Mouse (Mus musculus): ENCODE measurements at regions not wholly inside any gene's neighbourhood (a gene's known extent, or its start where the extent isn't known, plus 50 kb on each side); places are given as distances from the start of the nearest gene placed in this dataset.
"Not testable (repeated sequence)": the region's sequence is repeated elsewhere in the genome, so short reads cannot be mapped to it uniquely, and the experiment has no call there.

DNA sequence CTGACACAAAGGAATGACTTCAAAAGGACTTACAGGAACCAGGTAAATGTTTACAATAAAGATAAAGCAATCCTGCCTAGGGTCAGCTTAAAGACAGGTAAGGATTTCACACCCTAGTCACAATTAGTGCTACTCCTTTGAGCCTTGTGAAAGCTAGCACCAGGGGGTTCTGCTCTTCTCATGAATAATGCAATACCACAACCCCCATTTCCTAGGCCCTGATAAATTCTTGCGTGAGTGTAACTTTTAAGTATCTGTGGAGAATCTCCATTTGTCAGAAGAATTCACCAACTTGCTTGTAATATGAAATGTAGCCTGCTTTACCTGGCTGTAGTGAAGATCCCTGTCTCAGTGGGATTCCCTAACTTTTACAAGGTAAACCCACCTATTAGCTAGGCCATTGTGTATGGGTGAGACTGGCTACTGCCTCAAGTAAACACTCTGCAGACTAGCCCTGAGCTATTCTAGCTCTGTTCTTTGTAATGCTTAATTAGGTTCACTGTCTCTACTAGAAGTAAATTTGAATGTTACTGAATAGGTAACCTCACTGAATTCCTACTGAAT, 576.3 kb upstream of the Akr1e1 start:
- not testable (repeated sequence) for TF ChIP-seq CTCF (IDR thresholded peaks at IDR 0.05; ENCODE audit: borderline replicate concordance, insufficient read depth, low read length); POLR2A (IDR thresholded peaks at IDR 0.05; ENCODE audit: low read depth, low read length)
